Mouse (Mus musculus): ENCODE measurements around the gene Ggact.

Gene Ggact

DNA sequence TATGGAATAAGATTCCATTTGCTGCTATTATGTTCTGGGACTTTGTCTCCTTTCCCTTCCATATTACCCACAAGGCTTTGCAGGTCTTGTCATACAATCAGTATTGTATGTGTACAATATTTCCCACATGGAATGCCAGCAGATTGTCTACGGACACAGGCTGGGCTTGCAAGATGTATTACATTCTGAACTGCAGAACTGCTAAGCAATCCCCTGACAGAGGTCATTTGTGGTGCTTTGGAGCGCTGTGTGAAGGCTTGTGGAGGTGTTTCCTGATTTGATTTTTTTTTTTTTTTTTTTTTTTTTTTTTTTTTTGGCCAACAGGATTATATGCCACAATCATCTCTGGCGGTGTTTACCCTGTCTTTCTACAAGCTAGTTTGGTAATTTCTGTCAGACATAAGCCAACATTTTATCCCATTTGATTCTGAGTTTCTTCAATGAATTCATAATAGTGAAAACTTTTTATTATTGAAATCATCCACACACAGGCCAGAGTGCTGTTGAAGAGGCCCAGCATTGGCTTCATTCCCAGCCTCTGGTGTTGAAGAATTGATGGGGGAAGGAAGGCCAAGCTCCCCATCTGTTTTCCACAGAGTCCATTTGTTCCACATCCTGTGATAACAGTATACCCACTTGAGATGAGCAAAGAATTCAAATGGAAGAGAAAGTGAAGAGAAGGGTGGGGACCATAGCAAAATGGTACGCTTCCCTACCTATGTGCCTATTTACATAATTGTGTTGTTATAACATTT lies 45.8 kb downstream of the Ggact start:
- DNase-seq (ENCODE audit: low read depth) = peak; percentile 37

DNA sequence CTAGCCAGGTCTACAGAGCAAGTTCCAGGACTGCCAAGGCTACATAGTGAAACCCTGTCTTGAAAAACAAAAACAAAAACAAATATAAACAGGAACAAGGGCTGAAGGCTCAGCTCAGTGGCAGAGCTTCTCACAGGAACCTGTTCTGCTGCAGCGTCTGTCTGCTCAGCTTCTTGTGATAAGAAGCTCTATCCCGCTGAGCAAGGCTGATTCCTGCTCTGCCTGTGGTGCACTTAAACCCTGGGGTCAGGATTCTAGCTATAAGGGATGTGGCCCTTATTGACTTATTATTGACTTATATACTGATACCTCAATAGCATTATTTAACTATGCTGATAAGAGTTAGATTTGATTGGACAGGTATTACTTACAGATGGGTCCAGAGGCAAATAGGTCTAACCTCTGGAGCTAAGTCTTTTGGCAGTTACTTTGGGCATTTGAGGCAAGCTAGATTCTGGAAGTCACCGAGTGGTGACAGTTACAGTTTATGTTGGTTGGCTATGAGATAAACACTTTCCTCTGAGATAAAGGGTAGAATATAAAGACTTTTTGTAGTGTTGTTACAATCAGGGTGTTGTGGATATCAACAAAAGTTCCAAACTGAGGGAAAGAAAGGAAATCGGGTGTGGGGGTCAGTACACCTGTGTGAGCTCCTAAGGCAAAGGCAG lies 48.0 kb downstream of the Ggact start:
- no peak for DNase-seq (ENCODE audit: low read depth)

GRCm38 (mm10) chr14:122862623-122863022 lies 50.9 kb downstream of the Ggact start:
- DNase-seq (ENCODE audit: low read depth) = no peak

GRCm38 (mm10) chr14:122859792-122860191 lies 53.8 kb downstream of the Ggact start:
- peak; percentile 23 for DNase-seq (ENCODE audit: low read depth)

DNA sequence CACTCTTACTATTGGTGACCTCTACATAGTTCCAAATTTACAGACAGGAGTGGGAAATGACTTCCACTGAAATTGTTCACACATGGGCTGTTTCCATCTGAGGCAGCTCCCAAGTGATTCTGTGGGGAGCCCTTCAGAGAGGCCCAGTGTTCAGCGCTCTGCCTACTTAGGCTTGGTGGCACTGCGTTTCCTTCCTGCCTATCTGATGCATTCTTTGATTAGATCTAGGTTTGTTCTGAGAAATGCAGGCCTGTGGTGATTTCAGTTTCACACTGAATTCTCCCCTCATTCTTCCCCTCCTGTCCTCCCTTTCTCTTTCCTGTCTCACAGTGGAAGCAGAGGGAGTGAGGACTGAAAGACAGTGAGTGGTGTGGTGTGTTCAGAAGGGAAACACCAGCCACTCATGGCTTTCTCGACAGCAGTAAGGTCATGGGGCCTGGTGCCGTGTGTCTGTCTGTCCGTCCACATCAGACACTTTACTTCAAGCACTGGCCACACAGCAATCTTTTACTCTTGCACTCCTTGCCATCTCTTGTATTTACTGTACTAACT lies 61.0 kb downstream of the Ggact start:
- no peak for DNase-seq (ENCODE audit: low read depth)

DNA sequence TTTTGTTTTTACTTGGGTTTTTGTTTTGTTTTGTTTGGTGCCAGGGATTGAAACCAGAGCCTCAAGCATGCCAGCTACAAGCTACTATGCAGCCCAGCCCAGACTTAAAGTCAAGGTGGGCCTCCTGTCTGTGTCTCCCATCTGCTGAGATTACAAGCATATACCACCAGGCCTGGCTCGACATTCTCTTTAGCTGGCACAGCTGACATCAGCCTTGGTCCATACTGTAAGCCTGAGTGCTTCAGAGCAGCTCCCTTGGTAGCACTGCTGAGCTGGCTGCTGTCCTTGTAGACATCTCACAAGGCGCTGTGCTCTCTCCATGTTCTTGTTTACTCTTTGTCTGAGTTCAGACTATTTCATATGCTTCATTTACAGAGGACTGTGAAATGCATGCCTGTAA lies 76.5 kb downstream of the Ggact start:
- DNase-seq (ENCODE audit: low read depth) = no peak

DNA sequence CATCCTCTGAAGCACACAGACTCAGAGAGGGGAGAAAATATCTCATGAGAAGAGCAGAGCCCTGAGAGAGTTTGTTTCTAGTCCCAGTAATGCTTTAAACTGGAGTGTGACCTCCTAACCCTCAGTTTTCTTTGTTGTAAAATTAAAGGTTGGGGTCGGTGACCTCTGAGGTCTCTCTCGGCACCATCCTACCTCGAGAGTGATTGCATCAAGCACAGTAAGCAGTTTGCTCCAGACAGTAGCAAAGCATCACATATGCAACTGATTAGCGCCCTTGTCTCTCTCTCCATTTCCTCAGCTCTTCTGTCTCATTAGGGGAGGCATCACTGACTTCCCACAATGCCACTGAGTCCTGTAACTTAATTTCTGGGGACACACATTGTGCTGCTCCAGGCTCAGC lies 77.3 kb downstream of the Ggact start:
- DNase-seq (ENCODE audit: low read depth) = no peak

DNA sequence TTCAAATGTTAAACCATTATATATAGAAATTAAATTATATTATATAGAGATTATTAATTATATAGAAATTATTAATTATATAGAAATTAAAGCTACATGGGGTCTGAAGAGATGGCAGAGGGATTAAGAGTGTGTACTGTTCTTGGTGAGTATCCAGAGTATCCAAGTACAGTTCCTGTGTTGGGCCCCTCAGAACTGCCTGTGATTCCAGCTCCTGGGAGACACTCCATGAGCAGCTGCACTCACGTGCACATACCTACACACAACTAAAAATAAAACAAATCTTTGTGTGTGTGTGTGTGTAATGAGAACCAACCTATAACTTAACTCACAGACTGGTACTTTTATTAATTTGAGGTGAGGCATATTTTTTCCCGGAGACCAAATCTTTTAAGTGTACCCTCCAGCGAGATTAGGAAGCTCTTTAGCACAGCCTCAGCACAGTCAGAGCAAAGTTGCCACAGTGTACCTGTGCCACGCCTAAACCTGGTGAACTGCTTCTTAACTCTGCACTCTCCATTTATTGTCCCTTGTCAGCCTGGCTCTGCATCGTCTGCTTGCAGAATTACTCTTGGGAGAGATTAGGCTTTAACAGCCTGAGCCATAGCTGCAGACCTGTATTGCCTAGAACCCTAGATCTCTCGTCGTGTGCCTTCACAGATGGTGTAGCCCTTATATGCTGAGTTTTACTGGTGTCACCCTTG lies 77.9 kb downstream of the Ggact start:
- DNase-seq (ENCODE audit: low read depth) = no peak

DNA sequence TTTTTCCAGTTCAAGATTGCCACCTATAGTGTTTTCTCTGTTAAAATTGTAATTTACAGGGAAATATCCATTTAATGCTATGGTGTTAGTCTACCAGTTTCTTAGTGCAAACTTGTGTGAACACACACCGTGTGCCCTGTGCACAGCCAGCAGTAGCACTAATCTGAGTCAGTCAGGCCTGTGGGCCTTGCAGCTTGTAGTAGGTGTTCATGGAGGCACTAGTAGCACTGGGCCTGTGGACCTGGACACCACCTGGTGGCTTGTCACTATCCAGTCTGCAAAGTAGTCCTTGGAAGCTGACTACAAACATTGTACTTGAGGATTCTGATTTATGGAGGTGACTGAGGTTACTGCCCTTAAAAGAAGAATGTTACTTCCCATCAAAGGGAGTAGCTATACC lies 78.8 kb downstream of the Ggact start:
- no peak for DNase-seq (ENCODE audit: low read depth)

DNA sequence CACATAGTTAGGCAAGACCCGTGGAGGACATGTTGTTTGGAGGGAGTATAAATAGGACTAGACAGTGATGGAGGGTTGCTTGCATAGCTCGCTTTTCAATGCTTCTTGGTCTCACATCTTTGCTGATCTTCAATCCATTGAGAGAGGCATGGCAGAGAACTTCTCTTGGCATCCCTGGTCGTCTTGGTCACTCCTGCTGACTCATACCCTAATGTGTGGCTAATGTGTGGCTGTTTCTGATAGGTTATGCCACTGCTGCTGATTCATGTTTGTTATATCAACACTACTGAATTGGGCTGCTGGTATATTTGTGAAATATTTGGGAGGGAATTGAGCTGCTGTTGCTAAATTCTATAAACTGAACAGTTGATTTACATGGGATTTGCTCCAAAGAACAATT lies 79.9 kb downstream of the Ggact start:
- DNase-seq (ENCODE audit: low read depth) = peak; percentile 59

DNA sequence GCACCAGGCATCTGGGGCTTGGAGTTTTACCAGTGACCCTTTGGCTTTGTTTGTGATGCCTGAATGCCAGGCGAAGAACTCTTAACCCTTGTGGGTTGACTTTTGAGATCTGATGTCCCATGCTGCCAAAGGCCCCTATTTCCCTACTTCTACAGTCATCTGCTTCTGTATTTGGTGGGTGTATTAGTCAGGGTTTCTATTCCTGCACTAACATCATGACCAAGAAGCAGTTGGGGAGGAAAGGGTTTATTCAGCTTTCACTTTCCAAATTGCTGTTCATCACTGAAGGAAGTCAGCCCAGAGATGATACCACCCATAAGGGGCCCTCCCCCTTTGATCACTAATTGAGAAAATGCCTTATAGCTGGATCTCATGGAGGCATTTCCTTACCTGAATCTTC lies 83.1 kb downstream of the Ggact start:
- no peak for DNase-seq (ENCODE audit: low read depth)

- DNase-seq (ENCODE audit: low read depth) = no peak
These were observed 88.1 kb downstream of the Ggact start for GRCm38 (mm10) chr14:122825464-122825863.

DNA sequence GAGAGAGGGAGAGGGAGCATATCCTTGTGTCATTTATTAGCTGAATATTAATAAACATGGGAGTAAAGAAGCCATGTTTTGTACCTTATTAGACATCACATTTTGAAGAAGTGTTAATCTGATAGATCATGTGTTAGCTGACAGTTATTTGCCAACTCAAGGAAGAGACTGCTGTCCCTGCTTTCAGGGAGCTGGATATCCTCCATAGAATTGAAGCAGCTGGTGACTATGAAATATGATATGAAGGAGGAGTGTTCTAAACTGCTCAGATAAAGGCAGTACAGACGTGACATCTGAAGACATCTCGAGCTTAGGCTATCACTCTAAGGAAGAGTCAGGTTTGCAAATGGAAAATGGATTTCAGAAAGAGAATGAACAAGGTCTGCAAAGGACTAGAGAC lies 89.8 kb downstream of the Ggact start:
- no peak for DNase-seq (ENCODE audit: low read depth)

DNA sequence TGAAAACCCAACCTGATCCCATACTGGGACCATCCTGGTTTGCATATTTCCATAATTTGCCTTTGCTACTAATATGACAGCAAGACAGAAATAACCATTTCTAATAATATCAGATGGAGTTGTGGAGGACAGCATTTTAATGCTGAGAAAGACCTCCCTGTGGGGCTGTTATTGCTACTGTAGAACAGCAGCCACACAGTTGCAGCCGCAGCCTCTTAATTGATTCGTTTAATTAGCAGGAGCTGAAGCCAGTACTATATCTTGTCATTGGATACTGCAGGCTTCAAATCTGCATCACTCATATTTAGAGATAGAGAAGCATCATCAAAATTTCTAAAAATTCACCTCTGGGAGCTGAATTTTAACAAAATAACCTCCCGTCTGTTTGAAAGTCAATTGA lies 92.6 kb downstream of the Ggact start:
- no peak for DNase-seq (ENCODE audit: low read depth)

- DNase-seq (ENCODE audit: low read depth) = no peak
These were observed 113.3 kb downstream of the Ggact start for GRCm38 (mm10) chr14:122800296-122800695.

- DNase-seq (ENCODE audit: low read depth) = no peak
These were observed 120.2 kb downstream of the Ggact start for GRCm38 (mm10) chr14:122793368-122793767.

- no peak for DNase-seq (ENCODE audit: low read depth)
These were observed 123.4 kb downstream of the Ggact start for GRCm38 (mm10) chr14:122790111-122790510.

DNA sequence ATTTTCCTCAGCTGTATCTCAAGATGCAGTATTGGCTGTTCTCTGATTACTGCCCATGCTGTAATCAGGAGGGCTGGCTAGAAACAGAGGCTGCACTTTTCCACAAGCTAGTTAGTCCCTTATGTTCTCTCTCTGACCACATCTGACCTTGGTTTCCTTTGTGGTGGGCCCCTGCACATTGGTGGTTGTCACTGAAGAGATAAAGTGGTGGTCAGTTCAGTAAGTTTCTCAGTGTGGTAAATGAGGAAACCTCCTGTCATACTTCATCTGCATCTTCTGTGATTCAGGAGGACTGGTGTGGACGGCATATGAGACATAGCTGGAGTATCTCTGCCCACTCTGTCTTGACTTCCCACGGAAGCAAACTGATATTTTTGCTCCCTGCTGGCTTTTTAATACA lies 125.4 kb downstream of the Ggact start:
- DNase-seq (ENCODE audit: low read depth) = no peak

GRCm38 (mm10) chr14:122784701-122785100 lies 128.9 kb downstream of the Ggact start:
- no peak for DNase-seq (ENCODE audit: low read depth)

DNA sequence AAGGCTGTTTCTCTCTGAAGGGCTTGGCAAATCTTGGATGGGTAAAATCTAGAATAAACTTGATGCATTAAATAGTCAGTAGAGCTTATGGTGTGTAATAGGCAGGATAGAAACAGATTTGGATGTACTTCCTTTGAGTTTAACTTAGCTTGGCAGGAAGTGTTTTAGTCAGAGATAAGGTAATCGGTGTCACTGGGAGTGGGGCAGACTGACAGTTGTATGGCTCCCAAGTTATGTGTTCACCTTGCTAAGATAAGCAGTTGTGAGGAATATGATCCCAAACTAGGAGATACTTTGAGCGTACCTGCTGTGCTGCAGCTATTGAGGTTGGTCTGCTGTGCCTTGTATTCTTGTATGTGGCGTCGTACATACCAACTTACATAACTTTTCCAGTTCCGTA lies 147.1 kb downstream of the Ggact start:
- no peak for DNase-seq (ENCODE audit: low read depth)
